Mouse (Mus musculus): ENCODE results near the gene Bdnf.
A peak's percentile ranks its signal among the peaks of the same experiment; 100 is the strongest.

Bdnf gene

GRCm38 (mm10) chr2:109706524-109706923 lies 32.0 kb downstream of the Bdnf start:
- no peak for DNase-seq (ENCODE audit: low read depth)

DNA sequence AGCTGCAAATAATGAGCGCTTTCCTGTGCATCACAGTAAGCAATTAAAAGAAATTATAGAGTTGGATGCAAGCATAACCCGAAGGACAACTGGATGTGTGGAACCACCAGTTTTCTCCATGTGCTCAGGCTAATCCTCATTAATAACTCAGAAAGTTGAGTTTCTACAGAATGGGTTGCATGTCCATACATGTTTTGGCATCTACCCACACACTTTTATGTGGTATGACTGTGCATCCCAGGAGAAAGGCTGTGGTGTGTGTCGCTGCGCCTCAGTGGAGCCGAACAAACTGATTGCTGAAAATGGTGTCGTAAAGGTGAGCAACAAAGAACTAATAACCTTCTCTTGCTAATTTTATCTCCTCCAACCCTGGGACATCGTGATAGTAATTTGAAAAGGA lies 34.8 kb downstream of the Bdnf start:
- no peak for DNase-seq (ENCODE audit: low read depth)

DNA sequence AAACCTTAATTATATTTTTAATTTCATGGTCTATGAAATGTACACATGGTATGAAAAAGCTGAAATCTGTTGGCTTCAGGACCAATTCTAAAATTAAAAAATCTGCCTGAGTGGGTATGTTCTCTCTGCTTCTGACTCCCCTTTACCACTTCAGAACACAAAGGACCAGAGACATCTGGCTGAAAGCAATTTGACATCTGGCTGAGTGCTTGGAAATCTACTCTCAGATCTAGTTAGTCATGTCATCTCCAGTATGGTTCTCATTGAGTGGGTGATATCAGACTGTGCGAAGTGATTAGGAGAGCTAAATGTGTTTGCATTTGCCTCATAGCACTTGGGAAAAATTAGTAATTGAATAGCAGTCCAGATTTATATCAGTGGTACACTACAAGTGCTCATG lies 36.5 kb downstream of the Bdnf start:
- no peak for DNase-seq (ENCODE audit: low read depth)

GRCm38 (mm10) chr2:109725261-109725660 lies 50.8 kb downstream of the Bdnf start:
- no peak for DNase-seq (ENCODE audit: low read depth)

- DNase-seq (ENCODE audit: low read depth) = no peak
Measured at GRCm38 (mm10) chr2:109725831-109726230, 51.3 kb downstream of the Bdnf start.

DNA sequence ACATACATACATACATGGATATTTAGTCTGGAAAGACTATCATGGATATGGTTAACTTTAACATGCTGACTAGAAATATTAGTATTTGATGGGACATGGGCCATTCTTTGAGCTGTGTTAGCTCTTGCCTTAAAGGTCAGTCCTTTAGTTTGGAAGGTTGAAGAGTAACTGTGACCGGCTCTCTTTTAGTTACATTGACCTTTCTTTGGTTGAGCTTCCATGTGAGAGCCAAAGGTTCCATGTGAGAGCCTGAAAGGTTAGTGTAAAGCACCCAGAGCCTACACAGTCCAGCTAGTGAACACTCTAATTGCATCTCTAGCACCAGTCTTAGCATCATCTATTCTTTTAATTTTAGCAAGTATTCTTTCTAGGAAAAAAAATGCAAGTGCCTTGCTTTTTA lies 54.7 kb downstream of the Bdnf start:
- DNase-seq (ENCODE audit: low read depth) = no peak

DNA sequence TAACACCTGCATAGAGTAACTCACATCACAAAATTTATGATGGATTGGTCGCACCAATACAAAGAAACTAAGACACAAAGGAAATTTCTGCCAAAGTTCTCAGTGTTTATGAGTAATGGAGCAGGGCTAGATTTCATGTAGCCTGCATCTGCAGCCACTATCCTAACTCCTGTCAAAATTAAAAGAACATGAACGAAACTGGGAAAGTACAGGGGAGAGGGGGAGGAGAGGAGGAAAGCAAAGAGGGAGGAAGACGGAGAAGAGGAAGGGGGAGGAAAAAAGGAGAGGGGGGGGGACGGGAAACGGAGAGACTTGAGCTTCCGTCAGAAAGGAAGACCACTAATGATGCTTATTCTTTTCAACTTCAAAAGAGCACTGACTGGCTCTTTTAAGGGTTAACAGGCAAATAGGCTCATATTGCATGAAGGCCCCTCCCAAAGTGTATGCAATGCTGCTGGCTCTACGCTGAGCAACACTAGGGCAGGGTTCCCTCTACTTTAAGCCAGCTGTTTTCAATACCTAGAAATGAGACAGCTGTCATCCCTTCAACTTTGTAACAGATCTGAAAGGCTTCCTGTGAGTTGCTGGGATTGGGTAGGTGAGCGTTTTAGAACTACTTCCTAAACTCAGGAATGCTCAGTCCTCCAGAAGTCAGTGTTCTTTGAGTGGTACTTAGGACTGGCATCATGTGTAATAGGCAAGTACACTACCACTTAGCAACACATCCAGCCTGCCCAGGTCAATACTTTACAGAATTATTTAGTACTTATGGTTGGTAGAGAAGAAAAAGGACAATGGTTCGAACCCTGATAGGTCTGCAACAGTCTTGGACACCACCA lies 58.9 kb downstream of the Bdnf start:
- no peak for DNase-seq (ENCODE audit: low read depth)

GRCm38 (mm10) chr2:109734228-109734627 lies 59.7 kb downstream of the Bdnf start:
- DNase-seq (ENCODE audit: low read depth) = no peak

- no peak for DNase-seq (ENCODE audit: low read depth)
Measured at GRCm38 (mm10) chr2:109734666-109735065, 60.2 kb downstream of the Bdnf start.

DNA sequence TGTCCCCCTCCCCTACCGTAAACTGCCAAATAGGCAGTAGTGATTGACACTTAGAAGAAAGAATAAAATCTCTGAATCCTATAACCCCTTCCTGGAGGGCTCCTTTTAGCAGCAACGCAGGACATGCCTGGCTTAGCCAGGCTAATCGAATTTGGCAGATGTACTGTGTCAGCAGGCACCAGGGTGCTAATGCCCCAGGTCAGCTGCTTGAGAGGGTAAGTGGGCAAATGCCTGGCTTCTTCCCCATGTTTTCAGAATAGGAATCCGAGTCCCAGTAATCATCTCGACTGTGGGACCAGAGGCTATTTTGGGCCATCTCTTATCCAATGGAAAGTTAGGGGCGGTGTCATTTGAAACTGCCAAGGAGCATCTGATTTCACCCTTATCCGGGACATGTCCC lies 60.8 kb downstream of the Bdnf start:
- no peak for DNase-seq (ENCODE audit: low read depth)

- DNase-seq (ENCODE audit: low read depth) = no peak
Measured at GRCm38 (mm10) chr2:109736306-109736705, 61.8 kb downstream of the Bdnf start.

- peak; percentile 11 for DNase-seq (ENCODE audit: low read depth)
Measured at GRCm38 (mm10) chr2:109738331-109738730, 63.8 kb downstream of the Bdnf start.

DNA sequence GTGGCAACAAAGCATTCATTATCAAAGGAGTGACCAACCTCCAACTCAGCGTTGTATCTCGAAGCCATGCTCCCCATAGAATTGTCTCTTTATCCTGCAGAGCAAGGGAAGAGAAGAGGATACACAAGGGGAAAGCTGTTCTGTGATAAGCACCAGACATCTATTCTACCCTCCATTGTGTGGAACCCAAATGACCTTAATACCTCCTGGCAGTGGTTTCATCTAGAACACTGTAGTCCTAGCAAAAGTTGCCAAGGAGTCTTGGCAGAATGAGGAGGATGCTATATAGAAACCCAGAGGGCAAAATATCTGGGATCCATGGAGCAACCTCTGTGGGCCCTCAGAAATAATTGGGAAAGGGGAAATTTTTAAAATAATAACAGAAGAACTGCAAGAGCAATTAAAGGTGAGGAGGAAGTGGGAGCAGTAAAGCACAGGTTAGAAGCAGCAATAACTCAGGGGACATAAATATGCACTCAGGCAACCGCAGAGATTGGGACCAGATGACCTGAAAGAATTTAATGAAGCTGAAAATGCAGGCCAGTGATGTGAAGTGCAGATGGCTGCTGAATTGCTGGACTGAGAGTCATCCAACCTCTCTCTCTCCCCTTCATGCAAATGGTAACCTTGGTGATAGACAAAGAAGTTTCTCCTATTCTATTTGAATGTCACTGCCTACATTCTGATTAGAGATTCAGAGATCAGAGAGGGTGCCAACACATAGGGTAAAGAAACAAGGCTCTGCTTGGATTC lies 68.9 kb downstream of the Bdnf start:
- no peak for DNase-seq (ENCODE audit: low read depth)

DNA sequence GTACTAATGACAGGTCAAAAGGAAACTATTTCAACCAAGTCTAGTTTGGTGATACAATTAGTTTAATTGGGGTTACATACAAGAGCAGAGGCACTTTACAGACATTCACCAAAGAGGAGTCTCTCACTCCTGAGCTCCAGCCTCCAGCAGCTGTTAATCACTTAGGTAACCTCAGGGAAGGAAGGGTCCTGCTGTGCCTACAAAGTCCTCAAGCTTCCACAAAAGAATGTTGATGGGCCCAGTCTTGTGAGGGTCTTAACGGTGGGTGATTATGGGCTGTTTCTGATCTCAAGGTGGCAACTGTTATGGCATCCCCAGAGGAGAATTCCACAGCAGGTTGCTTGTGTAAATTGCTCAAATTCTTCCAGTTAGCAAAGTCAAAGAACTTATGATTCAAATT lies 71.7 kb downstream of the Bdnf start:
- DNase-seq (ENCODE audit: low read depth) = no peak

DNA sequence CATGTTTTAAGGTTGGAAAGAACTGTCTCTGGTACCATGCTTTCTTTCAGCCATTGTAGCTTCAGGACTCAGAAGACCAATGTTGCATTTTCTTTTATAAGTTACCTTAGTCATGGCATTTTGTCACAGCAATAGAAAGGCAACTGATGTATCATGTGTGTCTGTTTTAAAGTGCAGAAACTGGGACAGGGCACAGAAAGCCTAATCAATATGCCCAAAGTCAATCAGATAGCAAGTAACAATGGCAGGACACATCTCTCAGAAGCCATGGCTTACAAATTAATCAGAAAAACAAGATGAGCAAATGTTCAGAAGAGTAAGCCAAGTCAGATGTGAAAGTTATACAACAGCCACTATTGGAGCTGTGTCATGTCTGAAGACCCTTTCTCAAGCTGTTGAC lies 73.9 kb downstream of the Bdnf start:
- no peak for DNase-seq (ENCODE audit: low read depth)

DNA sequence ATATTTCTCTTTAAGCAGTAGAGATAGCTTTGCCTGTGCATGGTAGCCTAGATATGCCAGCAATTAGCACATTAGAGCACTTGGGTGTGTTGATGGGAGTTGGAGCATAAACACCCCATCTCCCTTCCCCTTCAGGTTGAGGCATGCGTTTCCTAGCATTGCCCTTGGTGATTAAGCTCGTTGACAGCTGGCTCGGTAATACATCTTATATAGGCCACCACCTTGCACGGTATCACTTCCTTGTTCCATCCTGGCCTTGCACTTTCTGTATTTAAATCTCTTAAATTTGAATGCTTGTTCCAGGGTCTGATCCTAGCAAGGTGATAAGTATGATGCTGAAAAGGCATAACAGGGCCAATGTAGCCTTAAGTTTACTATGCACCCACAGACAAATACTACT lies 74.3 kb downstream of the Bdnf start:
- no peak for DNase-seq (ENCODE audit: low read depth)

GRCm38 (mm10) chr2:109749964-109750363 lies 75.5 kb downstream of the Bdnf start:
- no peak for DNase-seq (ENCODE audit: low read depth)

GRCm38 (mm10) chr2:109750484-109750883 lies 76.0 kb downstream of the Bdnf start:
- DNase-seq (ENCODE audit: low read depth) = no peak

- DNase-seq (ENCODE audit: low read depth) = no peak
Measured at GRCm38 (mm10) chr2:109756305-109756704, 81.8 kb downstream of the Bdnf start.

DNA sequence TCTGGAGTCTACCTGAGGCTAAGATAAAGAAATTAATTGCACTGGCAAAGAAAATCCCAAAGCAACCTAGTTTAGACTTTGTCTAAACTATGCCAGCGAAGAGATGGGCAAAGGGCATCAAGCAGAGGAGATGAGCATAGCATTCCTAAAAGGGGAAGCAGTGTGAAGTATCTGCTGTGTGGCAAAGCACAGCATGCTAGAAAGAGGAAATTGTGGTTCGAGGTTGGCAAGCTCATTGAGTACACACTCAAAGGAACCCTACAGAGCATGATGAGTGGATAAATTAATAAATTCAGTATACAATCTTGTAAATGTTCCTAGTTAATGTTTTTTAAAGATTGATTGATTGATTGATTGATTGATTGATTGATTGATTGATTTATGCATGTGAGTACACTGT lies 92.3 kb downstream of the Bdnf start:
- no peak for DNase-seq (ENCODE audit: low read depth)

DNA sequence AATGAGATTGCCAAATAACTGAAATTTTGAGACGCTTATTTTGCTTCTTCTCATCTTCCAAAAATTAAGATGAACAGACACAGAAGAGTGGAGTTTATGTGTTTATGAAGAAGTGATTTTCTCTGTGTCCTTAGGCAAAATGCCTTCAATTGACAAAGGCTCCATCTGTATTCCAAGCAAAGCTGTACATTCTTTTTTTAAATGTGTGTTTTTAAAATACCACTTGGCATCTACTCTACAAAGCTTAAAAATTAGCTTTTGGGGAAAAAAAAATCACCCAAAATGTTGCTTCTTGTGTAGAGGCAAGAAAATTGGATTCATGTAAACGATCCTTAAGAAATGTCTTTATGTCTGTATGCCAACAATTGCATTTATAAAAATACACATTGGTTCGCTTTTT lies 94.3 kb downstream of the Bdnf start:
- no peak for DNase-seq (ENCODE audit: low read depth)

GRCm38 (mm10) chr2:109776374-109776773 lies 101.9 kb downstream of the Bdnf start:
- DNase-seq (ENCODE audit: low read depth) = no peak
